Mouse (Mus musculus) ES-E14 (cell line): ENCODE results near the gene Lta. TPM values are rescaled to one million over a fixed set of nuclear protein-coding genes. Genes with fewer than 3 reads are reported as not detected.

ENCODE experiments used
- DNase-seq: peaks from one replicate; pipeline ENCODE4 v3.0.0-alpha.2; 2013; ENCODE audit warnings: low read depth, low spot score
- H3K27ac ChIP-seq: 2 replicates; pipeline ENCODE4 v1.5.1; 2012; ENCODE audit warnings: low read depth, mild to moderate bottlenecking, low read length, moderate library complexity, mixed read lengths; ENCODE audit not compliant: poor library complexity, insufficient read depth, severe bottlenecking
- H3K36me3 ChIP-seq: 2 replicates; pipeline ENCODE4 v1.6.1; 2012; ENCODE audit warnings: mild to moderate bottlenecking, low read length, moderate library complexity, mixed read lengths; ENCODE audit not compliant: control insufficient read depth, poor library complexity, insufficient read depth, severe bottlenecking
- H3K4me1 ChIP-seq, 2 experiments: fragments of 150-350 bp in 1 of 2; sonication (generic) in 1 of 2; 2 replicates each; pipeline ENCODE4 v1.6.1; 2012; ENCODE audit warnings: low read length in 2 of 2, mild to moderate bottlenecking in 1 of 2, mixed read lengths in 1 of 2; ENCODE audit not compliant: control insufficient read depth in 2 of 2, insufficient read depth in 2 of 2, poor library complexity in 1 of 2
- H3K4me3 ChIP-seq, 2 experiments: fragments of 150-350 bp in 1 of 2; sonication (generic) in 1 of 2; 2 replicates each; pipeline ENCODE4 v1.5.1; 2012; ENCODE audit warnings: low read length in 2 of 2, low read depth in 1 of 2, mild to moderate bottlenecking in 1 of 2, mixed read lengths in 1 of 2; ENCODE audit not compliant: insufficient read depth in 1 of 2, poor library complexity in 1 of 2, severe bottlenecking in 1 of 2
- H3K9ac ChIP-seq: 2 replicates; pipeline ENCODE4 v1.6.1; 2012; ENCODE audit warnings: low read depth, mild to moderate bottlenecking, low read length, mixed read lengths; ENCODE audit not compliant: poor library complexity, insufficient read depth, severe bottlenecking
- H3K9me3 ChIP-seq: fragments of 150-350 bp; sonication (generic); 2 replicates; pipeline ENCODE4 v1.6.1; 2012; ENCODE audit warnings: low read depth, mild to moderate bottlenecking, low read length; ENCODE audit not compliant: control insufficient read depth, insufficient read depth
- CHD2 ChIP-seq: IDR thresholded peaks from 2 replicates; pipeline ENCODE4 v1.6.1; 2014; ENCODE audit warnings: mild to moderate bottlenecking, low read depth, low read length, inconsistent platforms
- HCFC1 ChIP-seq: IDR thresholded peaks from 2 replicates; pipeline ENCODE4 v1.6.1; 2012; ENCODE audit warnings: low read length, inconsistent platforms, borderline replicate concordance; ENCODE audit not compliant: insufficient read depth
- MAFK ChIP-seq: IDR thresholded peaks from 2 replicates; pipeline ENCODE4 v1.6.1; 2014; ENCODE audit warnings: mild to moderate bottlenecking, low read depth, low read length, inconsistent platforms; ENCODE audit not compliant: insufficient read depth
- ZC3H11A ChIP-seq: IDR thresholded peaks from 2 replicates; pipeline ENCODE4 v1.6.1; 2012; ENCODE audit warnings: low read depth, mild to moderate bottlenecking, inconsistent platforms, low read length, borderline replicate concordance
- ZNF384 ChIP-seq: IDR thresholded peaks from 2 replicates; pipeline ENCODE4 v1.6.1; 2012; ENCODE audit warnings: low read depth, low read length, inconsistent platforms
- in situ Hi-C, 2 experiments: fragments of 600-800 bp; cut with MboI; formaldehyde crosslinking; loops; one replicate each; pipeline ENCODE4 v1.15.1; 2025; ENCODE audit warnings: low sequenced_read_pairs in 2 of 2, inconsistent platforms in 1 of 2; ENCODE audit not compliant: unreplicated experiment in 2 of 2
- total RNA-seq: library from RNA; depleted of rRNA; stranded (reverse); fragments of 300-350 nt; gene quantifications from 2 replicates; pipeline ENCODE4 v1.2.3, GENCODE M21; 2012

Lta gene
- total RNA-seq, 1 experiment, result 0.13 TPM

DNA sequence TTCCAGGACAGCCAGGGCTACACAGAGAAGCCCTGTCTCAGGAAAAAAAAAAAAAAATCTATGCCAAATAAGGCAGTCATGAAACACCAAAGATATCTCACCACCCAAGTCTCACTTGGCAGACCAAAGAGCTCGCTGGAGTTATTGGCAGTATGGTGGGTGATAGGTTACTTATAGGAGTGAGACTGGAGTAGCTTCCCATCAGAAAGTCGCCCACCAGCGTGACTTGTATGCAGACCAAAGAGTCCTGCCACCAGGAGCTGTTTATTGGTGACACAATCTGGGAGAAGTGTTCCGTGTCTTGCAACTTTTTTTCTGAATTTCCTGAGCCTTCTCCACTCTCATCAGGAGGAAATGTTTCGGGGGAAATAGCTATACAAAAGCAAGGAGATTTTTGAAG is 34.5 kb upstream of the Lta start:
- in situ Hi-C loops, result no loop called here
- Histone ChIP-seq H3K4me1 (peaks cover 10 to 11% of the 10 kb centered on the region in 2 experiments; a peak in 2 of 4 replicates), H3K36me3 (peaks cover 23% of the 10 kb centered on the region), H3K27ac (no peak overlapping the region), H3K9me3 (no peaks in the 10 kb centered on the region), H3K4me3 (no peak overlapping the region), H3K9ac (no peak overlapping the region)
- TF ChIP-seq CHD2 (no peak), ZC3H11A (no peak), ZNF384 (no peak), MAFK (no peak)
- DNase-seq, result no peak

DNA sequence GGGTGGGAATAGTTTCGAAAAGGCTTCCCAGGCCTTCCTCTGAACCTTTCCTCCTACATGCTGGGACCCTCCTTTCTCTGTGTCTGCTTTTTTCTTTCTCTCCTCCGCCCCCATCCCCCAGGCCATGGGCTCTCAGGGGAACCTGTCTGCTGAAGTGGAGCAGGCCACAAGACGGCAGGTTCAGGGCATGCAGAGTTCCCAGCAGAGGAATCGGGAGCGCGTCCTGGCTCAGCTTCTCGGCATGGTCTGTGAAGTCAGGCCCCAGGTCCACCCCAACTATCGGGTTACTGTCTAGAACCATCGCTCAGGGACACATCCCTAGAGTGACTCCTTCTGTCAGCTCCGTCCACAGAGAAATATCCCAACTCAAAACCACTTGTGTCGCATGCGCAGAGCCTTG is 32.4 kb upstream of the Lta start:
- Histone ChIP-seq H3K9ac (no peak overlapping the region), H3K4me3 (no peak overlapping the region), H3K27ac (no peak overlapping the region), H3K9me3 (no peaks in the 10 kb centered on the region), H3K36me3 (peaks cover 1% of the 10 kb centered on the region; the same call in 1 of the 2 replicates), H3K4me1 (no peaks in the 10 kb centered on the region; a peak in 1 of 4 replicates)
- TF ChIP-seq ZNF384 (no peak), HCFC1 (no peak), CHD2 (no peak), ZC3H11A (no peak), MAFK (no peak)
- DNase-seq, result no peak
- in situ Hi-C loops, result no loop called here

DNA sequence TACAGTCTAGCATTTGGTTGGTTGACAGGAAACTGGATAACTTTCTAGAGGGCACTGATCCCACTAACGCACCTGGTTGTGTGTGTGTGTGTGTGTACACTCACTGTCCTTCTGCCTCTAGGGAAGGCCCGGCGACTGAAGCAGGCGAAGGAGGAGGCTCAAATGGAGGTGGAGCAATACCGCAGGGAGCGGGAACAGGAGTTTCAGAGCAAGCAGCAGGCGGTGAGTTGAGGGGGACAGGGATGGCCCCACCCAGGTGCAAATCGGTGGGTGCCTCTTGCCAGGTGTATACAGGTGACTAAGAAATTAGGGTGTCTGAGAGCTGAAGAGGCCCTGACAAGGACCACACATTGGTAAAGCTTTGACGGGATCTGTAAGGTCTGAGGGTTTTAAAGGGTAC is 31.8 kb upstream of the Lta start:
- DNase-seq, result no peak
- Histone ChIP-seq H3K36me3 (no peaks in the 10 kb centered on the region), H3K9me3 (no peaks in the 10 kb centered on the region), H3K4me3 (no peak overlapping the region), H3K27ac (no peak overlapping the region), H3K4me1 (no peaks in the 10 kb centered on the region; a peak in 1 of 4 replicates), H3K9ac (no peak overlapping the region)
- TF ChIP-seq HCFC1 (no peak), ZNF384 (no peak), CHD2 (no peak), ZC3H11A (no peak)
- in situ Hi-C loops, result no loop called here

DNA sequence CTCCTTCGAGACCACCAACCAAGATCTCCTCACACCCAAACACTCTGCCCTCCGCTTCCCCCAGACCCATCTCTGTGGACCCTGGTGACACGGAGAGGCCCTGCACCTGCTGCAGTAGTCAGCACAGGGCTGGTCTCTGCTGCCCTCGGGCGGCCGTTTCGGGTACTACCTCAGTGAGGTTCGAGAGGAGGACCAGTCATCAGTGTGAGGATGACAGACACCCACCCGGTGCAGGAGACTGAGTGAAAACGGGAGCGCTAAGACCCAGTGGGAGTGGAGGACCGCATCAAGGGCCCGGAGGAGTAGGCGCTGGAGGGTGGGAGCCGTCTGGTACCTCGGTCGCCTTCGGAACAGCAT is 31.2 kb upstream of the Lta start:
- peaks cover 0 to 2% of the 10 kb centered on the region in 2 experiments; a peak in 1 of 4 replicates for H3K4me1 ChIP-seq
- DNase-seq, result peak; percentile 87
- in situ Hi-C loops, result no loop called here

More for the DNA sequence above, 31.2 kb upstream of the Lta start:
- peak overlapping the region; percentile 73 for H3K9ac ChIP-seq
- H3K9me3 ChIP-seq, result no peaks in the 10 kb centered on the region
- peak overlapping the region; percentile 74 to 76 for H3K4me3 ChIP-seq
- H3K27ac ChIP-seq, result peak overlapping the region; percentile 26; the same call in 1 of the 2 replicates
- H3K36me3 ChIP-seq, result no peaks in the 10 kb centered on the region
- TF ChIP-seq MAFK (no peak), ZNF384 (no peak), CHD2 (no peak), ZC3H11A (peak; percentile 49; the same call in 1 of the 2 replicates), HCFC1 (0 out of 2 replicates have a peak, but pooled peaks have one; percentile 37)
